Mouse (Mus musculus) bone marrow, adult 2 months (tissue): ENCODE measurements at regions not wholly inside any gene's neighbourhood (a gene's known extent, or its start where the extent isn't known, plus 50 kb on each side); places are given as distances from the start of the nearest gene placed in this dataset.

Experiments used
- H3K27ac ChIP-seq: fragments of 200-500 bp; 2 replicates; pipeline ENCODE4 v1.5.1; 2012; ENCODE audit warnings: low read depth, mild to moderate bottlenecking, control low read depth, inconsistent platforms, low read length; ENCODE audit not compliant: control insufficient read depth, poor library complexity, insufficient read depth
- H3K4me1 ChIP-seq: fragments of 200-500 bp; 2 replicates; pipeline ENCODE4 v1.6.1; 2011; ENCODE audit warnings: low read length; ENCODE audit not compliant: control insufficient read depth, insufficient read depth
- H3K4me3 ChIP-seq: fragments of 200-500 bp; replicated peaks from 2 replicates; pipeline ENCODE3; 2011; ENCODE audit warnings: mild to moderate bottlenecking, low read depth, low read length, control low read depth; ENCODE audit not compliant: control insufficient read depth
- CTCF ChIP-seq: fragments of 200-500 bp; IDR thresholded peaks from 2 replicates; pipeline ENCODE4 v1.5.1; 2011; ENCODE audit warnings: low read length, control low read depth; ENCODE audit not compliant: control insufficient read depth, insufficient read depth
- POLR2A ChIP-seq: fragments of 200-500 bp; IDR thresholded peaks from 2 replicates; pipeline ENCODE4 v1.6.1; 2011; ENCODE audit warnings: low read depth, mild to moderate bottlenecking, control low read depth, low read length, borderline replicate concordance; ENCODE audit not compliant: control insufficient read depth
- WGBS: fragments of 180-500 bp; shearing (Covaris S2); methylation state at CpG from one replicate; pipeline ENCODE4 v1.1.7; 2018; 5-methylcytosine and 5-hydroxymethylcytosine counted together

- Histone ChIP-seq H3K4me1 (no peaks in the 10 kb centered on the region), H3K4me3 (no peak overlapping the region), H3K27ac (no peak overlapping the region)
- TF ChIP-seq CTCF (no peak), POLR2A (no peak)
- WGBS = 32% methylated on average over 3 of the region's 3 CpGs
These were observed 229.2 kb upstream of the Nmur2 start for GRCm38 (mm10) chr11:56269915-56270493.

- no peak overlapping the region for H3K4me3 ChIP-seq
- H3K4me1 ChIP-seq = no peaks in the 10 kb centered on the region
- H3K27ac ChIP-seq = no peak overlapping the region
- 89% methylated on average over 10 of the region's 10 CpGs for WGBS
- no peak for TF ChIP-seq CTCF
- TF ChIP-seq POLR2A = no peak
These were observed 221.9 kb upstream of the Nmur2 start for GRCm38 (mm10) chr11:56262726-56263125.

GRCm38 (mm10) chr11:56256356-56256755 is 215.5 kb upstream of the Nmur2 start:
- no peak overlapping the region for H3K27ac ChIP-seq
- H3K4me3 ChIP-seq = no peak overlapping the region
- TF ChIP-seq POLR2A (no peak), CTCF (no peak)
- H3K4me1 ChIP-seq = no peaks in the 10 kb centered on the region
- 77% methylated on average over 2 of the region's 2 CpGs for WGBS

GRCm38 (mm10) chr11:56254437-56254836 is 213.6 kb upstream of the Nmur2 start:
- no peak overlapping the region for H3K27ac ChIP-seq
- no peaks in the 10 kb centered on the region for H3K4me1 ChIP-seq
- no peak overlapping the region for H3K4me3 ChIP-seq
- WGBS = 79% methylated on average over 3 of the region's 3 CpGs
- TF ChIP-seq POLR2A (no peak), CTCF (no peak)

GRCm38 (mm10) chr11:56247333-56247823 is 206.6 kb upstream of the Nmur2 start:
- TF ChIP-seq POLR2A (no peak), CTCF (no peak)
- Histone ChIP-seq H3K4me1 (no peaks in the 10 kb centered on the region), H3K4me3 (no peak overlapping the region), H3K27ac (no peak overlapping the region)
- 29% methylated on average over 4 of the region's 4 CpGs for WGBS

- 50% methylated on average over 5 of the region's 5 CpGs for WGBS
- no peak overlapping the region for H3K4me3 ChIP-seq
- H3K27ac ChIP-seq = no peak overlapping the region
- TF ChIP-seq POLR2A = no peak
- no peak for TF ChIP-seq CTCF
- no peaks in the 10 kb centered on the region for H3K4me1 ChIP-seq
These were observed 205.9 kb upstream of the Nmur2 start for GRCm38 (mm10) chr11:56246549-56247332.

GRCm38 (mm10) chr11:56244951-56245350 is 204.1 kb upstream of the Nmur2 start:
- Histone ChIP-seq H3K27ac (no peak overlapping the region), H3K4me1 (no peaks in the 10 kb centered on the region), H3K4me3 (no peak overlapping the region)
- WGBS = 69% methylated on average over 2 of the region's 2 CpGs
- TF ChIP-seq POLR2A (no peak), CTCF (no peak)

GRCm38 (mm10) chr11:56243447-56243846 is 202.6 kb upstream of the Nmur2 start:
- 70% methylated on average over 8 of the region's 8 CpGs for WGBS
- Histone ChIP-seq H3K4me1 (no peaks in the 10 kb centered on the region), H3K4me3 (no peak overlapping the region), H3K27ac (no peak overlapping the region)
- TF ChIP-seq POLR2A (no peak), CTCF (no peak)
